9 mouse cellular contexts compared by ENCODE assay signal in genomic region chr2:151866487-151866886, GRCm38 (mm10). TPM values are rescaled to one million over a fixed set of nuclear protein-coding genes. Genes with fewer than 3 reads are reported as not detected.
A peak's percentile ranks its signal among the peaks of the same experiment; 100 is the strongest.
DNase-seq lines count a peak whose midpoint lies in the region; ATAC-seq lines count a peak whose summit lies in the region.
"Had no signal": no experiment of that assay in that cellular context is flagged by ENCODE, and none has a peak within 500 bp of the region (broad histone marks: within the 10 kb centered on the region; RNA-seq: fewer than 3 reads in every experiment).

No protein-coding gene starts in this region.

- WGBS in hindbrain, embryonic 14.5 days = 44% methylated on average over 4 of the region's 4 CpGs

- H3K4me1 ChIP-seq in hindbrain, embryonic 14.5 days (replicated peaks; ENCODE audit: control insufficient read depth, insufficient read depth, low read length) = no peaks in the 10 kb centered on the region

- no peak overlapping the region for H3K27ac ChIP-seq in hindbrain, embryonic 14.5 days

- H3K4me2 ChIP-seq in hindbrain, embryonic 14.5 days (replicated peaks) = no peak overlapping the region

- ATAC-seq in cerebellum, adult (ENCODE audit: insufficient number of reproducible peaks, low FRiP score, low TSS enrichment) = no peak
- ATAC-seq in hindbrain, embryonic 14.5 days (ENCODE audit: low FRiP score) = 0 out of 2 replicates have a peak, but pooled peaks have one; percentile 62

- H3K9me3 ChIP-seq in hindbrain, embryonic 14.5 days (ENCODE audit: control insufficient read depth, low read length) = no peaks in the 10 kb centered on the region

- no peaks in the 10 kb centered on the region for H3K36me3 ChIP-seq in hindbrain, embryonic 14.5 days (replicated peaks; ENCODE audit: control insufficient read depth, insufficient read depth)

- H3K27me3 ChIP-seq in hindbrain, embryonic 14.5 days (ENCODE audit: control insufficient read depth, insufficient read depth, low read length) = no peaks in the 10 kb centered on the region

- H3K4me3 ChIP-seq in hindbrain, embryonic 14.5 days (replicated peaks; ENCODE audit: low read length) = no peak overlapping the region

- DNase-seq in cerebellum, adult 11 months = peak; percentile 7
- peak; percentile 58 for DNase-seq in adipocyte (ENCODE audit: low spot score)
- peak; percentile 82 for DNase-seq in embryo, embryonic 10.5 days (ENCODE audit: low spot score)
- peak; percentile 62 for DNase-seq in hindbrain, embryonic 14.5 days (ENCODE audit: low spot score)
- DNase-seq in layer of hippocampus, postnatal 14 days (ENCODE audit: low spot score in 2 of 2) = peak; percentile 45 to 70
- peak; percentile 78 for DNase-seq in mesoderm, embryonic 11.5 days (ENCODE audit: low read depth, low spot score)
- peak; percentile 42 for DNase-seq in telencephalon, adult 2 months (ENCODE audit: low read depth, low spot score)

- no peak overlapping the region for H3K9ac ChIP-seq in hindbrain, embryonic 14.5 days

RNA-seq across cellular contexts. Expression of gene Rspo4, which starts 23.8 kb away (rescaled TPM):
- 0.17 and 0.55 TPM in 2 replicates for polyA plus RNA-seq in hindbrain, embryonic 14.5 days (2014; fragmentation: Nextera tagmentation; extraction: Ambion mirVana)
- total RNA-seq in layer of hippocampus, postnatal 14 days (2021) = not detected
- polyA plus RNA-seq: C2C12 had no signal

RNA-seq across cellular contexts. Expression of gene Angpt4, which starts 44.5 kb away (rescaled TPM):
- 0.08 and 0.31 TPM in 2 replicates for polyA plus RNA-seq in hindbrain, embryonic 14.5 days (2014; fragmentation: Nextera tagmentation; extraction: Ambion mirVana)
- total RNA-seq in layer of hippocampus, postnatal 14 days (2021) = under 1 TPM; 0.14 to 0.52 TPM

Comparison
In these comparisons a context has a peak if more than half of its experiments do, and no peak if none do; other contexts are left out.
1. DNase-seq: peak in every context shown above with its lines; median percentile 82 in embryo, embryonic 10.5 days; 78 in mesoderm, embryonic 11.5 days; 62 in hindbrain, embryonic 14.5 days; 58 in adipocyte; 58 in layer of hippocampus, postnatal 14 days; 42 in telencephalon, adult 2 months; 7 in cerebellum, adult 11 months.